Mouse (Mus musculus) spleen, adult 2 months (tissue): ENCODE measurements around the gene Nt5c3.

Experiments used
- CTCF ChIP-seq: fragments of 200-500 bp; IDR thresholded peaks from 2 replicates; pipeline ENCODE4 v1.5.1; 2011; ENCODE audit warnings: mild to moderate bottlenecking, inconsistent platforms; ENCODE audit not compliant: insufficient read depth, insufficient read length, insufficient replicate concordance; ENCODE audit errors: extremely low read depth
- POLR2A ChIP-seq: fragments of 200-500 bp; IDR thresholded peaks from 2 replicates; pipeline ENCODE4 v1.6.1; 2011; ENCODE audit warnings: low read depth, low read length, inconsistent platforms

GRCm38 (mm10) chr6:56904330-56904729 is 19.4 kb downstream of the Nt5c3 start:
- TF ChIP-seq POLR2A (no peak), CTCF (no peak)
